Mouse (Mus musculus): Measurements from ENCODE around the gene Rrp8. TPM values are rescaled to one million over a fixed set of nuclear protein-coding genes. Genes with fewer than 3 reads are reported as not detected.

Gene Rrp8
- total RNA-seq (2021), result 10 to 100 TPM; 10.9 to 14.6 TPM
- long read RNA-seq, transcript Rrp8-201 (7 exons, 3,053 nt), result major isoform, 10 of 16 reads
- long read RNA-seq, partial matches to known transcripts, result 0 of 16 reads
- long read RNA-seq, other reads (novel, unspliced or antisense), result 5 of 16 reads

- DNase-seq (ENCODE audit: low spot score in 2 of 2), result peak in 1 of 2 experiments; percentile 38
These were observed at the start of gene Rrp8 for GRCm38 (mm10) chr7:105736911-105737521. TSS of gene Rrp8 (minus strand) at chr7:105737385.

GRCm38 (mm10) chr7:105786506-105787284, 49.5 kb upstream of the Rrp8 start:
- no peak for DNase-seq (ENCODE audit: low spot score in 2 of 2)

GRCm38 (mm10) chr7:105784556-105784955, 47.4 kb upstream of the Rrp8 start:
- no peak for DNase-seq (ENCODE audit: low spot score in 2 of 2)

- DNase-seq (ENCODE audit: low spot score in 2 of 2), result no peak
These were observed 46.7 kb upstream of the Rrp8 start for GRCm38 (mm10) chr7:105783861-105784260.

GRCm38 (mm10) chr7:105778553-105779265, 41.5 kb upstream of the Rrp8 start:
- DNase-seq (ENCODE audit: low spot score in 2 of 2), result no peak

GRCm38 (mm10) chr7:105777797-105778552, 40.8 kb upstream of the Rrp8 start:
- DNase-seq (ENCODE audit: low spot score in 2 of 2), result no peak

- no peak for DNase-seq (ENCODE audit: low spot score in 2 of 2)
These were observed 40.1 kb upstream of the Rrp8 start for GRCm38 (mm10) chr7:105777316-105777715.

GRCm38 (mm10) chr7:105776026-105776425, 38.8 kb upstream of the Rrp8 start:
- DNase-seq (ENCODE audit: low spot score in 2 of 2), result no peak

GRCm38 (mm10) chr7:105774661-105775060, 37.5 kb upstream of the Rrp8 start:
- no peak for DNase-seq (ENCODE audit: low spot score in 2 of 2)

- DNase-seq (ENCODE audit: low spot score in 2 of 2), result no peak
These were observed 35.9 kb upstream of the Rrp8 start for GRCm38 (mm10) chr7:105773041-105773440.

GRCm38 (mm10) chr7:105772331-105772730, 35.1 kb upstream of the Rrp8 start:
- DNase-seq (ENCODE audit: low spot score in 2 of 2), result no peak

GRCm38 (mm10) chr7:105769959-105770358, 32.8 kb upstream of the Rrp8 start:
- no peak for DNase-seq (ENCODE audit: low spot score in 2 of 2)

GRCm38 (mm10) chr7:105767729-105768165, 30.6 kb upstream of the Rrp8 start:
- no peak for DNase-seq (ENCODE audit: low spot score in 2 of 2)

- DNase-seq (ENCODE audit: low spot score in 2 of 2), result no peak
These were observed 27.1 kb upstream of the Rrp8 start for GRCm38 (mm10) chr7:105764331-105764730.

GRCm38 (mm10) chr7:105762517-105763270, 25.5 kb upstream of the Rrp8 start:
- no peak for DNase-seq (ENCODE audit: low spot score in 2 of 2)

GRCm38 (mm10) chr7:105761813-105762484, 24.8 kb upstream of the Rrp8 start:
- no peak for DNase-seq (ENCODE audit: low spot score in 2 of 2)

GRCm38 (mm10) chr7:105753281-105753680, 16.1 kb upstream of the Rrp8 start:
- DNase-seq (ENCODE audit: low spot score in 2 of 2), result no peak

- no peak for DNase-seq (ENCODE audit: low spot score in 2 of 2)
These were observed 15.5 kb upstream of the Rrp8 start for GRCm38 (mm10) chr7:105752716-105753115.

Measured in layer of hippocampus, adult 18-20 months (tissue).